Mouse (Mus musculus): Measurements from ENCODE around the gene Parp3. TPM values are rescaled to one million over a fixed set of nuclear protein-coding genes. Genes with fewer than 3 reads are reported as not detected.

The Parp3 gene
- total RNA-seq, 1 experiment from 2014 or later, result 49.8 TPM

GRCm38 (mm10) chr9:106447951-106448350 is 28.8 kb downstream of the Parp3 start:
- ATAC-seq (ENCODE audit: extremely low read depth, insufficient number of reproducible peaks, low FRiP score, poor library complexity, severe bottlenecking), result no peak

- peak; percentile 65 for ATAC-seq (ENCODE audit: extremely low read depth, insufficient number of reproducible peaks, low FRiP score, poor library complexity, severe bottlenecking)
Measured at GRCm38 (mm10) chr9:106447348-106447747, 29.4 kb downstream of the Parp3 start, which contains the start of the genes Abhd14b and Abhd14a. TSS of gene Abhd14b (plus strand) at chr9:106447459. TSS of gene Abhd14a (minus strand) at chr9:106447678.

GRCm38 (mm10) chr9:106444836-106445235 is 31.9 kb downstream of the Parp3 start:
- no peak for ATAC-seq (ENCODE audit: extremely low read depth, insufficient number of reproducible peaks, low FRiP score, poor library complexity, severe bottlenecking)

GRCm38 (mm10) chr9:106442680-106443079 is 34.1 kb downstream of the Parp3 start:
- no peak for ATAC-seq (ENCODE audit: extremely low read depth, insufficient number of reproducible peaks, low FRiP score, poor library complexity, severe bottlenecking)

GRCm38 (mm10) chr9:106436566-106436965 is 40.2 kb downstream of the Parp3 start:
- ATAC-seq (ENCODE audit: extremely low read depth, insufficient number of reproducible peaks, low FRiP score, poor library complexity, severe bottlenecking), result no peak

- no peak for ATAC-seq (ENCODE audit: extremely low read depth, insufficient number of reproducible peaks, low FRiP score, poor library complexity, severe bottlenecking)
Measured at GRCm38 (mm10) chr9:106433389-106433788, 43.4 kb downstream of the Parp3 start.

- no peak for ATAC-seq (ENCODE audit: extremely low read depth, insufficient number of reproducible peaks, low FRiP score, poor library complexity, severe bottlenecking)
Measured at GRCm38 (mm10) chr9:106430015-106430264, 46.8 kb downstream of the Parp3 start.

- peak; percentile 95 for ATAC-seq (ENCODE audit: extremely low read depth, insufficient number of reproducible peaks, low FRiP score, poor library complexity, severe bottlenecking)
Measured at GRCm38 (mm10) chr9:106429221-106430014, 47.3 kb downstream of the Parp3 start, which contains the start of gene Rpl29. TSS of gene Rpl29 (plus strand) at chr9:106429454.

GRCm38 (mm10) chr9:106428719-106429220 is 48.0 kb downstream of the Parp3 start:
- ATAC-seq (ENCODE audit: extremely low read depth, insufficient number of reproducible peaks, low FRiP score, poor library complexity, severe bottlenecking), result no peak

GRCm38 (mm10) chr9:106421865-106422160 is 54.9 kb downstream of the Parp3 start:
- peak; percentile 84 for ATAC-seq (ENCODE audit: extremely low read depth, insufficient number of reproducible peaks, low FRiP score, poor library complexity, severe bottlenecking)

GRCm38 (mm10) chr9:106421033-106421864 is 55.5 kb downstream of the Parp3 start:
- ATAC-seq (ENCODE audit: extremely low read depth, insufficient number of reproducible peaks, low FRiP score, poor library complexity, severe bottlenecking), result no peak

GRCm38 (mm10) chr9:106420608-106421007 is 56.1 kb downstream of the Parp3 start:
- ATAC-seq (ENCODE audit: extremely low read depth, insufficient number of reproducible peaks, low FRiP score, poor library complexity, severe bottlenecking), result no peak

Other genes with a start within 250 kb of the Parp3 start
- gene Alas1, start 228.3 kb downstream of the Parp3 start, total RNA-seq (2017), result 78.1 and 87.3 TPM in 2 replicates
- gene Poc1a, start 195.9 kb downstream of the Parp3 start, total RNA-seq (2017), result 0.98 and 1.4 TPM in 2 replicates
- gene Dusp7, start 108.3 kb downstream of the Parp3 start, total RNA-seq (2017), result 18.7 and 22.0 TPM in 2 replicates
- gene Rpl29, start 47.5 kb downstream of the Parp3 start, total RNA-seq (2017), result 440 and 528 TPM in 2 replicates
- gene Acy1, start 38.6 kb downstream of the Parp3 start, total RNA-seq (2017), result 5.2 and 5.9 TPM in 2 replicates
- 3.2 and 3.3 TPM in 2 replicates for gene Abhd14b, start 29.5 kb downstream of the Parp3 start, total RNA-seq (2017)
- 2.2 and 3.3 TPM in 2 replicates for gene Abhd14a, start 29.3 kb downstream of the Parp3 start, total RNA-seq (2017)
- gene Pcbp4, start 23.7 kb downstream of the Parp3 start, total RNA-seq (2017), result 1.2 and 5.2 TPM in 2 replicates
- not detected in 2 replicates for gene Gpr62, start 11.0 kb downstream of the Parp3 start, total RNA-seq (2017)
- 18.7 and 27.8 TPM in 2 replicates for gene Rrp9, start 986 bp downstream of the Parp3 start, total RNA-seq (2017)
- not detected in 2 replicates for gene Iqcf1, start 23.0 kb upstream of the Parp3 start, total RNA-seq (2017)
- gene Iqcf5, start 37.6 kb upstream of the Parp3 start, total RNA-seq (2017), result not detected in 2 replicates
- not detected in 2 replicates for gene Iqcf3, start 84.7 kb upstream of the Parp3 start, total RNA-seq (2017)
- not detected in 2 replicates for gene Iqcf4, start 94.0 kb upstream of the Parp3 start, total RNA-seq (2017)
- not detected in 2 replicates for gene Iqcf6, start 149.6 kb upstream of the Parp3 start, total RNA-seq (2017)
- not detected in 2 replicates for gene Grm2, start 179.1 kb upstream of the Parp3 start, total RNA-seq (2017)
- gene Tex264, start 209.0 kb upstream of the Parp3 start, total RNA-seq (2017), result 15.2 and 24.6 TPM in 2 replicates

Data from neutrophil, adult 5-6 weeks (primary cell).